Mouse (Mus musculus) CD8-positive naive resting alpha-beta T cell, adult 2 months (primary cell): ENCODE data around the gene Tsku.

Source experiments
- DNase-seq, 2 experiments: peaks; one replicate each; pipeline ENCODE4 v3.0.0; 2022; ENCODE audit warnings: low read depth in 2 of 2, low spot score in 2 of 2

Tsku gene

DNA sequence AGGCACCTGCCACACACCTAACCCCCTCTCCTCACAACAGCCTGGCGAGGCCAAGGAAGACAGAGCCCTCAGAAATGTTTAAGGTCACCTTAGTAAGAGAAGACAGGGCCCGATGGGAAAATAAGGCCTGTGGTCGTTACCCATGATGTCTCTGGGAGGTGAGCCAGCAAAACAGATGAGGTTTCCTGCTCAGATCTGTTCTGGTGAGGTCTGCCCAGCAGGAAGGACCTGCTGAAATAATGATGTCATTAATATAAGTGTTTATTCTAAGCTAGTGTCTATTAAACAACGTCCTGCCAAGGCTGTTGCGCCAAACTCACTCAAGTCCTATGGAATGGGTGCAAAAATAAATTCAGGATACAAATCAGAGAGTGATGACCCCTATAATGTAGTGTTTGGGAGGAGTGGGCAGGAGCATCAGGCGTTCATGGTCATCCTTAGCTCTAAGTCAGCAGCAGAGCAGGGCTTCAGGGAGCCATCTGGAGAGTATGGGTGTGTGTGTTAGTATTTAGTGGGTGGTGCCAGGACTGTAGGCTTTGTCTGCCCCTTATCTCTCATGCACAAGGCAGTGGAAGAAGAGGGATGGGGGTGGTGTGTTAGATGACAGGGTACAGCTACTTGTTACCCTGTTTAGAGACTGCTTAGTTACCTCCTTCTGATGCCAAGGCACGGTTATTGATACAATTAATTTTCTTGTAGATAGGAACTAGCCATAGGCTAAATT is 31.3 kb downstream of the Tsku start:
- no peak for DNase-seq

DNA sequence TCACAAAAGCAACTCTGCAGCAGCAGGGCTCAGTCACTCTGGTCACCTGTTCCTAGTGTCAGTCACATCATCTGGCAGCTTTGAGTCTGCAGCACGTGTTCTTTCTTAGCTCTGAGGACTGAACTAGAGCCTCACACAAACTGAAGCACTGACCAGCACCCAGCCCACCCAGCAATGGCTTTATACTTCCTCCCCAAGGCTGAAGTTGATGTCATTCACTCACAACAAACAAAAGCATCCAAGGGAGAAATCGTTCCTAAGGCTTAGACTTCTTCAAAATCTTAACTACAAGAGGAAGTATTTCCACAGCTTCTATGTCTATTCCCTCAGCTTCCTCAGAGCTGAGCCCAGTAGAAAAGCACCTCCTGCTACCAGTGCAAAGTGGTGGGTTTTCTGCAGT is 32.8 kb downstream of the Tsku start:
- no peak for DNase-seq

DNA sequence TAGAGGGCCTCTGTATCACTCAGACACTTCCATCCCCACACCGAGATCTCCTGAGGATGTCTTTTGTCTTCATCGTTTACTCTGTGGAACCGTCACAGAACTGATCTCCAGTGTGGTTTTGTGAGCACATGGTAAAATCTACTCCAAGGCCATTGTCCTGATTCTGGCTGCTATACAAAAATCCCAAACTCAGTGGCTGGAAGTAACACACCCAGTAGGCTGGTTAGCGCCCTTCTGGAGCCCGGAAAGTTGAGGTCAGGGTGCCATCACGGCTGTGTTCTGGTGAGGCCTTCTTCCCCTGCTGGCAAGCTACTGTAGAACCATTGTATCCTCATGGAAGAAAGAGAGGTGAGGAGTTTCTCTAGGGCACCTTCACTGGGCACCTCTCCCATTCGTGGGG is 35.1 kb downstream of the Tsku start:
- DNase-seq = no peak

DNA sequence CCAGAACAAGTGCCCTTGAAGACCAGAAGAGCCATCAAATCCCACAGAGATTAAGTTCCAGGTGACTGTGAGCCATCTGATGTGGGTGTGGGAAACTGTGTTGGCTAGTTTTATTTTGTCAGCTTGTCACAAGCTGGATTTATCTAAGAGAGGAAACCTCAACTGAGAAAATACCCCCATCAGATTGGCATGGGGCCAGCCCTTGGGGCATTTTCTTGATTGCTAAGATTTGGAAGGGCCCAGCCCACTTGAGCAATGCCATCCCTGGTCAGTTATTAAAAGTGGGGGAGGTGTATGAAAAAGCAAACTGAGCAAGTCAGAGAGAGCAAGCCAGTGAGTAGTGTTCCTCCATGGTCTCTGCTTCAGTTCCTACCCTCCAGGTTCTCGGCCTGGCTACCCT is 36.9 kb downstream of the Tsku start:
- DNase-seq = no peak

DNA sequence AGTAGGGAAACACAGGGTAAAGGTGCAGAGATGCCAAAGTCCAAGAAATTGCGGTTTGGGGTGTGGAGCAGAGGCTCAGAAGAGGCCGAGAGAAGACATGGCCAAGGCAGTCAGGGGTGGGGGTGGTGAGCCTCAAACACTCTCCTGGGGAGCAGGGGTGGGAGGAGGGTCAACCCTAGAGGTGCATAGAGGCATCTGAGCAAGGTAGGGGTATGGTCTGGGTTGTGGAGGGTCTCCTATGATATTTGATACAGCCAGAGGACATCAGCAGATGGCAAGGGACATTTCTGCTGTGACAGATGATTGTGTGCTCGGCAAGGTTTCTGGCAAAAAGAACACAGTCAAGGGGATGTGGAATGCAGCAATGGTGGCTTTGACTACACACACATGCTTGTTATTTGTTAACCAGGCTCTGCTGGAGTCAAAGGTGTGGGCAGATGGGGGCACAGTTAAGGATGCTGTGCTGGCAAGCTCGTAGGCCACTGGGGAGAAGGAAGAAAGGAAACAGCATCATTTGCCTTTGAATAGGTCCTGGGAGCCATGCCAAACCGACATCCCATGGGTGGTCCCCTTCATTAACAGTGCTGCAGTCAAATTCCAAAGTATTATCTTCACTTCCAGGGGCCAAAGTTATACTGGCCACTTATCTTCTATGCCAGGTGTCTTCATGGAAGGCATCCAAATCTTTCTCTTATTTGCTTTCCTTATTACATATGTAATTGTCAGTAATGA is 37.7 kb downstream of the Tsku start:
- no peak for DNase-seq

DNA sequence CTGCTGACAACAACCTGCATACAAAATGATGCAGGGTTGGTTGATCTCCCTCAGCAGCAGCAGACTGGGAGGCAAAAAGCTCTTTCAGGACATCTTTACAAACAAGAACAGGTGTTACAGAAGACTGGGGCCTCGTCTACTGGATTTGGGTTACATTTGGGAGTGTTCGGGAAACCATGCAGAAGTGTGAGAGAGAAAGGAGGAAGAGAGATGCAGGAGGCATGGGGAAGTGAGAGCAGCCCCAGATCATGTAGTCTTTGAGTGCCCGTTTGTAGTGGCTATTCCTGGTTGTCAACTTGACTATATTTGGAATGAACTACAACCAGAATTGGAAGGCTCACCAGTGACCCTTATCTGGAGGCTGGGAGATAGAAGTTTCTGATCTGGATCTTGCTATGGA is 38.7 kb downstream of the Tsku start:
- no peak for DNase-seq

DNA sequence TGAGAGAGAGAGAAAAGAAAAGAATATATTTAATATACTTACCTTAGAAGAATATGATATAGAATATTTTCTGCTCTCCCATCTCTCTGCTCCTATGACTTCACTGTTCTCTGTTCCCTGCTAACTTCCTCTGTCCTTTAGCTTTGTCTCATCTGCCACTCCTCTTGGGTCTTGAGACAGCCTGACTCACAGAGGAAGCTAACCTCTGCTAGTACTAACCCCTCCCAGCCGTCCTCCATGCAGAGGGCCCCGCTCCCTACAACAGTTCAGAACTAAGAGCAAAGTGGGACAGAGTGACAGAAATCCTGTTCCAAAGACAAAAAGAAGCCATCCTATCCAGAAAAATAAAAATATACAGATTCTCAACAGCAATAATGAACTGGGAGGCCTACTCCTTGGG is 40.0 kb downstream of the Tsku start, which contains the start of gene Acer3:
Gene Acer3, minus strand, starts transcription at position 126 of the 400 bp plus-strand sequence.
- no peak for DNase-seq

DNA sequence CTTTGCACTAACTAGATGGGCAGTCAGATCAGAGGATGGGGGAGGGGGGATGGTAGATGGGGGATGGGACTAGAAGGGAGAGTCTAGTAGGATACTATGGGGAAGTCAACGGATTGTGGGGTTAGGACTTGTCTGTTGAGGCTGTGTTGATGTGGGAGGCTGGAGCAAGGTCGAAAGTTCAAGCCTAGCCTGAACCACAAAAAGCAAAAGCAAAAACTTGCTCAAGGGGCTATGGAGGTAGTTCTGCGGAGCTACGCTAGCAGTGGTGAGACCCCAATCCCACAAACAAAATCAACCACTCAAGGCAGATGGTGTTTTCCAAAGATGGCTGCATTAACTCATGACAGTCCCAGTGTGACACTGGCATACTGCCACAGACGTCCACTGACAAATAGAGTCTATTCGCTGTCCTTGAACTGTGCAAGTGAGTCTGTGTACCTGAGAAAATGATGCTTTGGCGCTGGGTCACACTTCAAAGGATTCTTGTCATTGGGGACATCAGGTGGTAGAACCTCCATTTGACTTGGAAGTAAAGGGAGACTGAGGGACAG is 41.0 kb downstream of the Tsku start:
- no peak for DNase-seq

DNA sequence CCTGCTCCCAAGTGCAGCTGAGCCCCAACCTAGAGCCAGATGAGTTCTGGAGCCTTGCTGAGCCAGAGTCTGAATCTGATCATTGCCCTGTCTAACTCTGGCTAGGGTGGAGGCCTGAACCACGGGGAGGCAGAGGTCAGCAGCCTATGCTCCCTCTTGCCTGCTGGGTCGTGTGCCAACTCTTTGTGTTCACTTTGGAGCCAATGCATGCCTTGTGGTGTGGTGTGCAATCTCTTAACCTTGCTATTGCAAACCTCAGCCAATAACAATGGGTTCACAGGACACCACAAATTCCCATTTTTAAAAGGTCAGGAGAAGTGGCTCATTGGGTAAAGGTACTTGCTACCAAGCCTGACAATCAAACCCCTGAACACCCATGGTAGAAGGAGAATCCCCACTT is 44.6 kb downstream of the Tsku start:
- no peak for DNase-seq

DNA sequence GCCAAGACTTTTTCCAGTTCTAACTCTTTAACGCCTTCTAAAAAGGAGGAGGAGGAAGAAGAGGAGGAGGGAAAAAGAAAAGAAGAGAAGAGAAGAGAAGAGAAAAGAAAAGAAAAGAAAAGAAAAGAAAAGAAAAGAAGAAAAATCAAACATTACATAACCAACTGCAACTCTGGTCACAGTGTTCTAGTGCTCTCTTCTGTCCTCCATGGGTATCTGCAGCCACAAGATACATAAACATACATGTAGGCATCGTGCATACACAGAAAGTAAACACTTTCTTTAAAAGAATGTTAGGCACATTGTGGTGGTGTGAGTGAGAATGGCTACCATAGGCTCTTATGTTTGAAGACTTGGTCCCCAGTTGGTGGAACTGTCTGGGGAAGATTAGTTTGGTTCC is 46.0 kb downstream of the Tsku start:
- DNase-seq = no peak

DNA sequence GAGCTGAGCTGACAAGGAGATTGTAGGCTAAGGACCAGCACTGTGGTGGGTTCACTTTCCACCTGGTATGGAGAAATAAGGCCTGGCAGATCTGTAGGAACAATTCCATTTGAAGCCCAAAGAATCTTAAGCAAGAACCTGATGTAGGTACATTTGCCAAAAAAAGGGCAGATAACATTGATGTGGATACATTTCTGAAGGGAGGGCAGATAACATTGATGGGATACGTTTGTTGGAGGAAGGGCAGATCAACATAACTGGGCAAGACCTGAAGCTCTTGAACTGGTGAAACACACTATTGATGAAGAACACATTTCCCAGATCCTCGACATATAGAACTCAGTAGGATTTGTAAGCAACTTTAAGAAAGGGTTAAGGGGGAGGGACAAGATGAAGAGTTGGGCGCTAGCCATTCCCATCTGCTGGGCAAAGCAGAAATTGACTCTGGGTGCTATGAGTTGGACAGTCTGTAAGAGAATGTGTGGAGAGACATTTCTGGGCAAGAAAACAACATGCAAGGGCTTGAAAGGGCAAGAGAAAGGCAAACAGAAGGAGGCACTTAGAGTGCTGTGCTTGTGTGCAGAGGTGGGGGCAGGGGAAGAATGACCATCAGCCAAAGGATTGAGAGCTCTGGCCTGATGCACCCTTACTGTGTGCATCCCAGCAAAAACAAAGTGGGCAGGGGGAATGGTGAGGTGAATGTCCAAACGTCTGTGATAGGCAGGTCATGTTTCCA is 48.8 kb downstream of the Tsku start:
- DNase-seq = no peak

DNA sequence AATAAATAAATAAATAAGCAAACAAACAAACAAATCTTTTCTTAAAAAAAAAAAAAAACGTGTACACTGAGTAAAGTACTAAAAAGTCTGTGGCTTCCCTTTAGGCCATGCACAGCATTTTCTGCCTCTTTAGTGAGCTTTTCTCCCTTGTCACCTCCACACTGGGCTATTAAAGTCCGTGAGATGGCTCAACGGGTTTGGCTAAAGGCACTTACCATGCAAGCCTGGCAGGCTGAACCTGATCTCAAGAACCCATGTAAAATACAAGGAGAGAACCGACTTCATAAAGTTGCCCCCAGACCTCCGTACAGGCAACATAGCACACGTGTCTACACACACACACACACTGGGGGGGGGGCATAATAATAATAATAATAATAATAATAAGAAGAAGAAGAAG is 50.9 kb downstream of the Tsku start:
- no peak for DNase-seq

DNA sequence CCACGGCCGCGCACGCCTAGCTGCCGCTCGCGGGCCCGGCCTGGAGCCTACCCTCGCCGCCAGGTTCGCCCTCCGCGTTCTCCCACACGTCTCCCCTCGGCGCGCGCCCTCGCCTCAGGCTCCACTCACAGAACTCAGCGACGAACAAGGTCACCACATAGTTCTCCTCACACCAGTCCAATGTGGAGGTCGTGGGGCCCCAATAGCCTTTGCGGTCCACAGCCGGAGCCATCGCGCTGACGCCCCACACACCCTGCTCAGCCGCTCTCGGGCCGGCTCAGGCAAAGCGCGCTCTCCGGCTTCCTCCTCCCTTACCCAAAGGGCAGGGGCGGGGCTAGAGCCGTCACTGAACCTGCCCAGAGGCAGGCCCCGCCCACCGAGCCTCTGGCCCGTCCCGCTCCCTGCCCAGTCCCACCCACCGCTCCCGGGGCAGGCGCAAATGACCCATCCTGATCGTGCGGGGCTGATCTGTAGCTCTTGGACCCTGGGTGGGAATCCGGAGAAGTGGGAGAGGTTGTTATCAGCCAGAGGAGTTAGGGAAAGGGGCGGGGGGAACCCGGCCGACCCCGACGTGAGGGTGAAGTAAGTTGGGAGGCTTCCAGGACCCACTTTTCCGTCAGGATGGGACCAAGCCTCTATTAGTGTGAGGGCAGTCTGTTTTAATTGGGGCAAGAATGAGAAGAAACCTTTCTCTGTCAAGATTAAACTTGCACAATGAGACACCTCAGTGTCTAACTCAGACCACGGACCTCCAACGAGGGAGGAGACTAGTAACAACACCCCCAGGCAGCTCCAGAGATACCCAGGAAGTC is 51.7 kb downstream of the Tsku start:
- peak; percentile 79 to 87 for DNase-seq

DNA sequence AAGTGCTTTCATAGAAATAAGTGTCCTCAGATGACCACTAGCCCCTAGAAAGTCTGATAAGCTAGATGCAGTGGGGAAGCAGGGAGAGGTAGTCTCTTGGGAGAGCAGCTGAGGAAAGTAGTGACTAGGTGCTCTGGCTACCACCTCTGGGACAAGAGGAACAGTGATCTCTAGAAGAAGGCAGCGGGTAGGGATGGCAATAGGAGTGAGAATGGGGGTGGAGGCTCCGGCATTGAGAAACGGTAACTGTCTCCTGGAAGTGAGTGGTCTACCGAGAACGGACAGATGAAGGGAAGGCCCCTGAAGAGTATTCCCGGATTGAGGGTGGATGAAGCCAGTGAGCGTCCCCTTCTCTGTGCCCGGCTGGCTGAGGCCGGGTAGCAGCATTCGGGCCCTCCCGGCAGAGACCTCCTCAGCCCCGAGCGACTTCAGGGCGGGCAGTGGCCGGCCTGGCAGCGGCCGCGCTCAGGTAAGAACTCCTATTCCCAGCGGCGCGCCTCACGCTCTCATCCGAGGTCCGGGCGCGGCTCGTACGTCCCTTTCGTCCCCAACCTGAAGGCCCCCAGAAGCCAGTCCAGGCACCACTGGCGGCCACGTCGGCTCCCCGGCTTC is 52.4 kb downstream of the Tsku start:
- no peak for DNase-seq

DNA sequence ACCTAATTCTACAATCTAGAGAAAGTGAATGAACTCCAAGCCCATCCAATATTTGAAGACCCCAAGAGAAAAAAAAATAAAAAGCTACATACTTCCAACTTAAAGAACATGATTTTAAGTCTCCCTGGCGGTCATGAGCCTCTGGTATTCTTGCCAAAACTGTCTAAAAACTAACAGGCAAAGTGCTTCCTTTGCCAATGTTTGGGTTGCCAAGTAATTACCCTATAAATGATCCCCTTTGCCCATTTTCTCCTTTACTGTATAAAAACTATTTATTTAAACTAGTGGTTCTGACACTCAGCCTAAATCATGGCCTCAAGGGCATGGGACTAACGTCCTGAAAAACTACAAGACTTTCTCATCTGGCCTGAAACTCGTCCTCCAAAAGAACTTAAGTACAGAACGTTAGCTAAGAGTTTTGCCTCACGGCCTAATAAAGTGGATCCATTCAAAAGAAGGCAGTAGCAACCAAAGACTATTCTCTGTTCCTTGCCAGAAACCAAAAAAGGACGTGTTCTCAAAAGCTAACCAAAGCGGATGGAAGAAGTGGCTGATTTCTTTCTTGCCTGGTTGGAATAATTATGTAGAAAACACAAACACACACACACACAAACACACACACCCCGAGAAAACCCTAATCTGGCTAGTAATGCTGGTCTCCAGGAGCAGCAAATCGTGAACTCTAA is 53.1 kb downstream of the Tsku start:
- DNase-seq = no peak

DNA sequence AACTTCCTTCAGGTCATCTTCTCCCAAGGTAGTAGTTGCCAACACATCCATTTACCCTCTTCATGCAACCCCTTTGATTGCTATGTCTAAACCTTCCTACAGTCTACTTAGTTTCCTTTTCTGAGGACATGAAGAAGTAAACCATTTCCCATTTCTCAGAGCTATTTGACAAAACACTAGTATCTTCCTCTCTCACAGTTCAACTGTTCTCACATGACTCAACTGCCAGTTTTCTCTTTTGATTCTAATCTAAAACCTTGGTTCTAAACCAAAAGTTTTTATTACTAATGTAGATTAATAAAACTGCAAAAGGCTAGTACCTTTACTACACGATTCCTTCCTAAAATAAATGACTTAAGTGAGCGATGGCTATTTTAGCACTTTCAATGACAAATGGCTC is 53.7 kb downstream of the Tsku start:
- no peak for DNase-seq
